Mouse (Mus musculus) heart, postnatal 0 days (tissue): ENCODE results near the gene Lrrc3c.

Experiments
- CTCF ChIP-seq: IDR thresholded peaks from 2 replicates; pipeline ENCODE4 v1.5.1; 2016; ENCODE audit warnings: antibody characterized with exemption, control low read depth, low read depth
- EP300 ChIP-seq: IDR thresholded peaks from 2 replicates; pipeline ENCODE4 v1.6.1; 2016; ENCODE audit warnings: antibody characterized with exemption, low read depth

- TF ChIP-seq CTCF: no peak
- no peak for TF ChIP-seq EP300
Observed at GRCm38 (mm10) chr11:98640091-98640490, 42.0 kb downstream of the Lrrc3c start.
